Mouse (Mus musculus): Measurements from ENCODE around the gene 3830406C13Rik. TPM values are rescaled to one million over a fixed set of nuclear protein-coding genes. Genes with fewer than 3 reads are reported as not detected.

Gene 3830406C13Rik
- total RNA-seq, 2 experiments from 2014 or later: 23.3 to 35.3 TPM

DNA sequence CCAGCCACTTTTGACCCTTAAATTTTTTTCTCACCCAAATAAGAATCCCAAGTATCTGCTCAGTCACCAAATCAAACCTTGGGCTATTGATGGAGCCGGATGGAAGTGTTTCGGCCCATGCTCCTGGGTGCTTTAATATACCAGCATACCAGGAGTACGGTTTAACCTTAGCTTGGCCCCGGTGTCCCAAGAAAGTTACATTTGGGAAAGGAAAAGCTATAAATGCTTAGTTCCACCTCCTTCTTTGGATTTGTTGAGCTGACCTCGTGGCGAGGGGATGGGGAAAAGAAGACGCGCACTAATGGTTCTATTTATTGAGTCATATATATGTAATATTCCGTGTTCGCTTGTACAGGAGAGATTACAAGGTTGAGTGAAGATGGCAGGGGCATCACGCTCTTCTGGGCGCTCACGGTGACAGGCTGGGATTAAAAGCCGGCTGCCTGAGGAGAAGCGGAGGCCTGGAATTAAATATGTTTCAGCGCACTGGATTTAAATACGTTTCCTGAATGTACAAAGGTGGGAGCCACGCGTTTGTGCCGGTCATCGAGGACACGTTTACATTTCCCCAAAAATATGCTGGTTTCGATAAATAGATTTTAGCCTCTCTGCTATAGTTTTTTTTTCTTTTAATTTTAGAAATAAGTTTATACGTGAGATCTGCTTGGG, 58.0 kb downstream of the 3830406C13Rik start:
- ATAC-seq (ENCODE audit: poor library complexity, severe bottlenecking): no peak

DNA sequence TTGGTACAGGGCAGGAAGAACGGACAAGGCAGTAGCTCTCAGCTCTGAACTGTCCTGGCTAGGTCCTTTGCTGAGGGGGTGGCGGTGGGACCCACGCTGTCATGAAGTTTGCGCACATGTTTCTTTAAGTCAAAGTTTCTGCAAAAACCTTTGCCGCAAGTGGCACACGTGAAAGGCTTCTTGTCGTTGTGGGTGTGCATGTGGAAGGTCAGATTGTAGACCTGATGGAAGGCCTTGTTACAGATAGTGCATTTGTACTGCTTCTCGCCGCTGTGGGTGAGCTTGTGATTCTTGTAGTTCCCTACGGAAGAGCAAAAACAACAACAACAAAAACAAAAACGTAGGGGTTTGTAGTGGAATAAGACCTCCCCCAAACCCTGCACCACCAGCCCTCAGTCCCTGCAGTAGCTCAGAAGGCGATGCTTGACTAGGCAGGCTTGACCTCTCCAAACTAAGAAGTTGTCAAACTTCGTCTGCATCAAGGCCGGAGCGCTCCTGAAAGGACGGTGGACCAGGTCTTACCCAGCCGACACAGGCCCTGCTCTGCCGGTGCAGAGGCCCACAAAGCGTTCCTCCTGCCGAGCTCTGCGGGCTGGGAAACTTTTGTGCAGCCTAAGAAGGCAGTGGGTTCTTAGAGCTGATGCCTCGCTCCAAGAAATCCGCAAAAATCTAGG, 58.6 kb downstream of the 3830406C13Rik start:
- no peak for ATAC-seq (ENCODE audit: poor library complexity, severe bottlenecking)

DNA sequence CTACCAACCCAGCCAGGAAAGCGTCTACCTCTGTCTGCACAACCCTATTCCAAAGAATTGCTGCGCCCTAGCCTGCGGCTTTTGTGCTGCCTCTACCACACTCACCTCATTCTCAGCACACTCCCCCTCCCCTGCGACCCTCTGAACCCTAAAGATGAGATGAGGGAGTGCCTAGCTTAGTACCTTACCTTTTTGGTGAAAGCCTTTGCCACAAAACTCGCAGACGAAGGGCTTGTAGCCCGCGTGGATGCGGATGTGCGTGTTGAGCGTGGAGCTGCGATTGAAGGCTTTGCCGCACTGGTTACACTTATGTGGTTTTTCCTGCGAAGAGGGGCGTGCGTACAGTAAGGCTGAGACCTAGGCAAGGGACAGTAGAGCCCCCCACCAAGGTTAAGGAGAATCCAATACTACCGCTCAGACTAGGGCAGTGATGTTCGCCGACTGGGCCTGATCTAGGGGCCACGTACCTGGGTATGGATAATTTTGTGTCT, 59.5 kb downstream of the 3830406C13Rik start:
- no peak for ATAC-seq (ENCODE audit: poor library complexity, severe bottlenecking)

DNA sequence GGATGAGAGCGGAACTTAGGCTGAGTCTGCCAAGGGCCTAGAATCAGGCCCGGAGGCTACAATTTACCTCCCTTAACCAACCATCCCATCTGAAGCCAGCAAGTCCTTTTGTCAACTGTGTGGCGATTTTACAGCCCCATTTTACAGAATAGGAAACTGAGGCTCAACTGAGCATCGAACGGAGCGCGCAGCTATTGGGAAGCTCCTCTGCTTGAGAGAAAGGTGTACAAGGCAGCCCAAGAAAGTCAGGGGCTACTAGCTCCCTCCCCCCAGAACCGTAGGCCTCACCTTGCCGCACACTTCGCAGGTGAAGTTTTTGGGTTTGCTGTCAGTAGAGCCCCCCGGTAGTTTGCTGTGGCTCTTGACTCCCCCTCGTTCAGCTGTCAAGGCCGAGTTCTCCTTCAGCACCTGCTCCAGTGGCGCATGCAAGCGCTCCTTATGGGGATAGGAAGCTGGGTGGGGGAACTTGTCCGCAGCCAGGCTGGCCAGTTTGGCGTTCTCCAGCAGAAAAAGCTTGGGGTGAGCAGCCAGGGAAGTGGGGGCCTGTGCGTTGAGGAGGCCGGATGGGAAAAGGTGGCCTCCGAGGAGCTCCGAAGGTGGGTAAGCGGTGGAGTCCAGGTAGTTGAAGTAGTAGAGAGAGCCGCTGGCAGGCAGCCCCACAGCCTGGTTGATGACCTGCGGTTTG, 60.2 kb downstream of the 3830406C13Rik start:
- no peak for ATAC-seq (ENCODE audit: poor library complexity, severe bottlenecking)

DNA sequence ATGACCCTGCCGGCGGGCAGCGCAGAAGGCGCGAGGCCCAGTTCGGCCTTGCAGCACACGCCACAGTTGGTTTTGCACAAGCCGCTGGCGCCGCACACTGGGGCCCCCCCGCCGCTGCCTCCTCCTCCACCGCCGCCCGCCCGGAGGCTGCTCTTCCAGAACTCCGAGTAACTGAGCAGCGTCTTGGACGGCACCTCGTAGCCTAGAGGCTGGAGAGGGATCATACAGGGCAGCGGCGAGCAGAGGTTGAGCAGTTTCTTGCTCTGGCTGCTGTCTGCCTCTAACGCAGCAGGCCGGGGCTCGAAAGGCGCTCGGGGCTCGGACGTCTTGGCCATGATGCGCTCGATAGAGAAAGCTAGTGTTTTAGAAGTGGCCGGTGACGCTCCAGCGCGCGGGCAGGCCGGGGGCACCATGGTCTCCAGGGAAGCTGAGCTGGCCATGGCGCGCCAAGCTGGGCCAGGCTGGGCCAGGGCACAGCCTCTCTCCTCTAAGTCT, 60.8 kb downstream of the 3830406C13Rik start:
- ATAC-seq (ENCODE audit: poor library complexity, severe bottlenecking): no peak

DNA sequence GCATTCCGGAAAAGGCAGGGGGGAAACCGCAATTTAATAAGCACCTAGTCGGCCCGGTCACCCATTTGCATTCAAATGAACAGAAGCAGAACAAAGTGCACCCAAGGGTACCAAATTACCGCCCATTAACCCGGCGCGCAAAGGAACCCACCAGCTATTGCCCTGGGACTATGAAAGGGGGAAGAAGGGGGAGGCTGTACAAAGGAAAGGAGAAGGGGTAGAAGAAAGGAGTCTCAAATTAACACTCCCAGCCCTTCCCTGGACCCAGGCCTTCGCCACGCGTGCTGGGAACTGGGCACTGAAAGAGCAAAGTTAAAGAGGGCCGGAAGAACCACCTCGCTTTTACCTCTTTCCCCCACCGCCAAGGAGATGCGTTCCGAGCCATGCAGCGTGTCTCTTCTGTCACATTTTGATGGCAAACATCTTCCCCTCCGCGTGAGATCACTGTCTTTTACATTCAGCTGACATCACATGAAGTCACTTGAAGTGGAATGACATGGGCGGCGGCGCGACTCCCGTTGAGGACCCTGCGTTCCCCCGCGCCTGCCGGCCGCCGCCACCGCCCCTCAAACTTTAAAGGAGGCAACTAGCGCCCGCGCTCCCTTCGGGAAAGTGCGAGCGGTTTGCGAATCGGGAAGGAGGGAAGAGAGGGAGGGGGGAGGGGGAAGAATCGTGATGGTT, 61.4 kb downstream of the 3830406C13Rik start:
- no peak for ATAC-seq (ENCODE audit: poor library complexity, severe bottlenecking)

DNA sequence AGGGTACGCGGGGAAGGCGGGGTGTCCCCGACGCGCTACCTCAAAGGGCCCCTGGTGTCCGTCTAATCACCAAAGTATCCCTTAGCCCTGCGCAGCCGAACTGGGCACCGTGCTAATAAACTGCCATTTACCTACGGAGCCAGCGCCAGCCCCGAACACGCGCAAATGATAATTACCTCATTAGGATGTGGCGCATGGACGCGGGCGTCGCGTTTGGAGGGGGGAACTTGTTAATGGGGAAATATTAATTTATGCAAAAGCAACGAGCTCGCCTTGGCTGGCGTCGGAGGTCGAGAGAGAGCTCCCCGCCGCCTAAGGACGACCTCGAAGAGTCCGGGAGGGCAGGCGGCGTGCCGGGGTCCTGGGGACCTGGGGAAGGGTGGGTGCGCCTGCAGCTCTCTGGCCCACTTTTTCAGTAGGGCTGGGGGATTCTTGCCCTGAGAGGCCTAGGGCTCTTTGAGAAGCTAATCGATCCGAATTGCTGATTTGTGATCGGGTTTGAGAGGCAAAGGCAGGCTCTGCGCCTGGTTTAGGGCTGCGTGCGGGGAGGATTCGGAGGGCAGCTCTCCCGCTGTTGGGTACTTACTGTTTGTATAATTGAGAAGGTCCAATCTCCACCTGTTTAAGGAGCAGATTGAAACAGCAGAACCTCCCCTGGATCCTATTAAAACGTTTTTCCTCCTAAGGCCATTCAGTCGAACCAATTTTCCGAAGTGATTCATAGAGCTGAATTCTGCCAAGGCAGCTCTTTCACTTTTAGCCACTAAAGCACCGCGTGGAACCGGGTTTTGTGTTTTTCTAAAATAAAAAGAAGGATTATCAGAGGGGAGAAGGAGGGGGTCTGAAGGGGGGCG, 62.3 kb downstream of the 3830406C13Rik start:
- ATAC-seq (ENCODE audit: poor library complexity, severe bottlenecking): no peak

DNA sequence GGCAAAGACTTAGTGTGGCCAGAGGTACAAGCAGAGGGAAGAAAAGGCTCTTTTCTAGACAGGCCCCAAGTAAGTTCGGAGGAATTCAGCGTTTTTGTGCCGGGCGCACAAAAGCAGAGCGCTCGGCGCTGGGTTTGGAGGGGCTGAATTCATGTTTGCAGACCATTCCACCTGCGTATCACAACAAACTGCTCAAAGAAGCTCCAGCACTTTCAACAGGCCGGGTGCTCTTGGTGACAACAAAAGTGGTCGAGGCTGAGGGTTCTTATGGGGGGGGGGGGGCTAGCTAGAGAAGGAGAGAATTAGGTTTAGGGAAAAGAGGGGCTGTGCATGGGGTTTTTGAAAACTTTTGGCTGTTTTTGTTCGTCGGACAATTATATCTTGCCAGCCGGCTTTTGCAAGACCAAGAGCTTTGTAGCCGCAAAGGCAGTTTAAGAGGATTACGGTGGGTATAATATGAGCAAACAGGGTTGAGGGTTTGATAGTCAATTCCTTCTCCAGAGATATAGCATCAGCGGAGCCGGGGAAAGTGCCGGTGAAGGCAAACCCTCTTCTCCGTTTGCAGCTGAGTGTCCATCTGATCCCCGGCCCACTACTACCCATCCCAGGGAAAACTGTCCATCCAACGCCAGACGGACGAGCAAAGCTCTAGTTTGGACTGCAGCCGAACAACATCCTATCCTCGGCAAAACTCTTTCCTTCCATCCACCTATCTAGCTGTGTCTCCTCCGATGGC, 63.1 kb downstream of the 3830406C13Rik start:
- ATAC-seq (ENCODE audit: poor library complexity, severe bottlenecking): no peak

DNA sequence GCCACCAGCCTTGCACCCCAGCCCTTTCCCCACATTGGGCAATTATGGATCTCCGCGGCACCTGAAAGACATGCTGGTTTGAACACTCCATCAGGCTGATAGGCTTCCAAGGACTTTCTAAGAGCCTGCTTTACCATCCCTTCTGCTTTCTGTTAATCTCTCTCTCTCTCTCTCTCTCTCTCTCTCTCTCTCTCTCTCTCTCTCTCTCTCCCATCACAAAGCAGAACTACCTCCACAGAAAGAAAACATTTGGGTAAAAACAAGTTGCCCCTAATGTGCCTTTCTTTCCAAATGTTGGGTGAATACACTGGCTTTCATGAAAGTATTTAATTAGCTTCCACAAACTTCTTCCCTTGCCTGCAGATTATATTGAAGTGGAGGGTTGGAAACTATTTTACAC, 64.1 kb downstream of the 3830406C13Rik start, which contains the start of gene Fezf2:
Gene Fezf2 (minus strand): TSS at position 101 of the 400 bp plus-strand sequence.
- no peak for ATAC-seq (ENCODE audit: poor library complexity, severe bottlenecking)

DNA sequence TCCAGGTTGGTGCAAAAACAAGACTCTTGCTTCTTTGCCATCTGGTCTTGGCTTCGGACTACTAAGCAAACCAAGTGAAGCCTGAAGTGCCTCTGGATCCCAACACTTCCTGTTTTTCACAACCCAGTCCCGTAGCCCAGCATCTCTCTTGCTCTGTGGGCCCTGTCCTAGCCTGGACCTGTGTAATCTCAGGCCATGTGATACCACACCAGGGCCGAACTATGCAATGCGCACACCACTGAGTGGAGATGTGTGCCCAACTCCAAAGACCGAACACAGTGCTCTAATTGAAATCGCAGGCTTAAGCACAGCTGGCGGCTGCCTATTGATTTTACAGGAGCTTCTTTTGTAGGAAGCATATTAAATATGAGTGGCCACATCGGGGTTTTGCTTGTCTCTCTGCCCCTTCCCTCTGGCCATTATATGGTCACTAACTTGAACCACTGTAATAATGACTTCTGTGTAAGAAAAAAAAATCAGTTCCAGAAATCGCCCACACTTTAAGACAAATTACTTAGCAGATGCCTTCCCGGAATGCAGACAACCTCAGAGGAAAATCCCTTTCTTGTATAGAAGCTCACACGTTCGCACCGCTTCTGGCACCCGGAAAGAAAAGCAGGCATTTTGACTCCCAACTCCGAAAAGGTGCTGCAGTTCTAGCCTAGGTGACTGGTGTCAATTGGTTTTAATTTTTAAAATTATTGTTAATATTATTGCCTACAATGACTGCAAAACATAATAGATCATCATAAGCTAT, 65.5 kb downstream of the 3830406C13Rik start:
- ATAC-seq (ENCODE audit: poor library complexity, severe bottlenecking): no peak

DNA sequence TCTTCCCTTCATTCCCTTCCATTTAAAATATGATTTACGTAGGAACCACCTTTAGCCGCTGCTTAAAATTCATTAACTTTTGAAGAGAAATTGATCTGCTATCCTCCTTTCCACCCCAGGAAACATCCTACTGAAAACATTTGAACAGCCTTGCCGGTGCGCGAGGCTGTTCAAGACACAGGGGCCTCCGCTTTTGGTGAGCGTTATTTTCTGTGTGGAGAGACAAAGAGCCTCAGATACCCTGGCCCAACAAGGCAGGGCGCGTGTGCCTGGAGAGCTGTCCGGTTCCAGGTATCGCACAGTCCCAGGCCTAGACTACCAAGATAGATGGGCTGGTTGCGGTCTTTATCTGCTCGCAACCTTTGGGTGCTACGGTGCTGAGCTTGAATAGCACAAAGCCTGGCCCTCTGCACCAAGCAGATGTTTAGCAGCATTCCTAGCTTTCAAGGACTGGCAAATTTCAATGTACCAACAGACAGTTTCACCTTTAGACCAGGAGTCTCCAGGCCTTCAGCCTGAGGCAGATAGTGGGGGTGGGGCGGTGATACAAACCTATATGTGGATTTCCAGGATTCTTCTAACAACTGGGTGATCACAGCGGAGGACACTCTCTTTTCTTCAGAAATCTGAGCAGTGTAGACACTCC, 66.4 kb downstream of the 3830406C13Rik start:
- no peak for ATAC-seq (ENCODE audit: poor library complexity, severe bottlenecking)

Other genes with a start within 250 kb of the 3830406C13Rik start
- gene Gm49355, start 197 bp upstream of the 3830406C13Rik start, total RNA-seq (2015): 0.07 TPM in 1 of 2 replicates, not detected in the other
- gene Gm49355, start 197 bp upstream of the 3830406C13Rik start, total RNA-seq (2017): 0.12 TPM in 1 of 2 replicates, not detected in the other
- gene Fezf2, start 64.0 kb downstream of the 3830406C13Rik start, total RNA-seq (2015): not detected in 2 replicates
- not detected in 2 replicates for gene Fezf2, start 64.0 kb downstream of the 3830406C13Rik start, total RNA-seq (2017)

All from megakaryocyte, adult 5-6 weeks (primary cell).